Mouse (Mus musculus): ENCODE data around the gene Sypl.

The Sypl gene

GRCm38 (mm10) chr12:32941141-32941540, 12.6 kb upstream of the Sypl start:
- in situ Hi-C loops (cut with MboI; ENCODE audit: low sequenced_read_pairs): no loop called here

DNA sequence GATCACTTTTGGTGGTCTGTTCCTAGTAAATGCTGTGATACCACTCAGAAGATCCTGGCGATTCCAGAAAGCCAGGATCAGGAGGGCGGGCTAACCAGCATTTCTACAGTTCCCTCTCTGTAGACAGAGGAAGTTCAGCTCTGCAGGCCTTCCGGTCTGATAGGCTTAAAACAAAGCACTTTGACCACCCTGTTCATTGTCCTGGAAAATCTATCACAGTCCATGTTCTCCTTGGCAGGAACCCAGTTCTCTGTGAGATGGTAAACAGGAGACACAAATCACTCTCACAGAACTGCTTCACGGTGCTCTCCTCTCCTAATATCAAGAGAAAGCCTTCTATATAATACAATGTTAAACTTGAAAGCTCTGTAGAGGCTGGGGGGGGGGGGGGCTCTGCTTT, 10.3 kb upstream of the Sypl start:
- in situ Hi-C loops (cut with MboI; ENCODE audit: low sequenced_read_pairs): no loop called here

DNA sequence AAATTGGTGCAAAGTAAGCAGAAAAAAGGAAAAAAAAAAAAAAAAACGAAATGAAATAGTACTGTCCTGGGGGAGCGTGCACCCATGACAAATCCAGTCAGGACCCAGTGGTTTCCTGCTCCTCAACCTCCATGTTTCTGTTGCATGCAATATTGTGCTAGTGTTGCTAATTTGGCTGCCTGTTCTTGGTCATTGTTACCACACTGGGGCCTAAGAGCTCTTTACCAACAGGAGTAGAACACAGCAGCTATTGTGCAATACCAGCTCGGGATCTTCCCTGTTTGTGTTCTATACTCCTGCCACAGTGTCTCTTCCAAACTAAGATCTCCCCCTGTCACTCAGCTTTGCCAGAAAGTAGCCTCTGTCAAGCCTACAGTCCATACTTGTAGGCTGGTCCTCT, 9.7 kb upstream of the Sypl start:
- in situ Hi-C loops (cut with MboI; ENCODE audit: low sequenced_read_pairs): no loop called here

GRCm38 (mm10) chr12:32944884-32945454, 8.7 kb upstream of the Sypl start:
- in situ Hi-C loops (cut with MboI; ENCODE audit: low sequenced_read_pairs): no loop called here

GRCm38 (mm10) chr12:32946376-32946775, 7.3 kb upstream of the Sypl start:
- in situ Hi-C loops (cut with MboI; ENCODE audit: low sequenced_read_pairs): no loop called here

GRCm38 (mm10) chr12:32952416-32952815, 1.3 kb upstream of the Sypl start:
- in situ Hi-C loops (cut with MboI; ENCODE audit: low sequenced_read_pairs): no loop called here

- in situ Hi-C loops (cut with MboI; ENCODE audit: low sequenced_read_pairs): no loop called here
Observed at GRCm38 (mm10) chr12:32953066-32953465, 625 bp upstream of the Sypl start.

GRCm38 (mm10) chr12:32954216-32955021, 728 bp downstream of the Sypl start:
- in situ Hi-C loops (cut with MboI; ENCODE audit: low sequenced_read_pairs): no loop called here

GRCm38 (mm10) chr12:32955037-32955436, 1.3 kb downstream of the Sypl start:
- in situ Hi-C loops (cut with MboI; ENCODE audit: low sequenced_read_pairs): no loop called here

DNA sequence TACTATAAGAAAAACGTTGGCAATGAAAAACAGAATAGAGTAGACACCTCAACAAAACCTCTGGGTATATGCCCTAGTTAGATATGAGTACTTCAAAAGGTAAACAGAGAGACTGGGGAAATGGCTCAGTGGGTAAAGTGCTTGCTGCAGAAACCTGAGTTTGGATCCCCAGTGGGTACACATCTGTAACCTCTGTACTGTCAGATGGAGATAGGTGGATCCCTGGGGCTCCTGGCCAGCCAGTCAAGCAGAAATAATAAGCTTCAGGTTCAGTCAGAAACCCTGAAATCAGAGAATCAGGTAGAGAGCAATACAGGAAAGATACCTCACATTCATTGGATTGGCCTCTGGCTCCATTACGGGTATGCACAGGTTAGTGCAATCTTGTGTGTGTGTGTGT, 3.5 kb downstream of the Sypl start:
- in situ Hi-C loops (cut with MboI; ENCODE audit: low sequenced_read_pairs): no loop called here

GRCm38 (mm10) chr12:32962132-32962531, 8.4 kb downstream of the Sypl start:
- in situ Hi-C loops (cut with MboI; ENCODE audit: low sequenced_read_pairs): no loop called here

- in situ Hi-C loops (cut with MboI; ENCODE audit: low sequenced_read_pairs): no loop called here
Observed at GRCm38 (mm10) chr12:32963858-32964257, 10.2 kb downstream of the Sypl start.

GRCm38 (mm10) chr12:32972287-32972686, 18.6 kb downstream of the Sypl start:
- in situ Hi-C loops (cut with MboI; ENCODE audit: low sequenced_read_pairs): no loop called here

DNA sequence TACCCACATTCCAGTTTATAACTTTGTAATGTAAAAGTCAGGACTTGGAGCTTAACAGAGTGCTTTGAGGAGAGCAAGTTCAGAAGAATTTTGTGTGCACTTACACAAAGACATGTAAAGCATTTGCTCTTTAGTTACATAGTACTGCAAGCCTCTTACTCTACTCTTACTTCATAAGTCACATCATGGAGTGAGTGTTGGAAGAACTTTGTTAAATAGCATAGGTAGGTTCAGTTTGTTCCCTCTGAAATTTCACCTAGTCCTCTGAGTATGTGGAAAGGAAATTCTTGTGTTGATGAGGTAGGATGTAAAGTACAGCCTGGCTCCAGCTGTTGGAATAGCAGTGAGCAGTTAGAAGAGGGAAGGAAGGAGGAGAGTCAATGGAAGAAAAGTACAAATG, 21.2 kb downstream of the Sypl start:
- in situ Hi-C loops (cut with MboI; ENCODE audit: low sequenced_read_pairs): no loop called here

- in situ Hi-C loops (cut with MboI; ENCODE audit: low sequenced_read_pairs): no loop called here
Observed at GRCm38 (mm10) chr12:32975501-32975900, 21.8 kb downstream of the Sypl start.

DNA sequence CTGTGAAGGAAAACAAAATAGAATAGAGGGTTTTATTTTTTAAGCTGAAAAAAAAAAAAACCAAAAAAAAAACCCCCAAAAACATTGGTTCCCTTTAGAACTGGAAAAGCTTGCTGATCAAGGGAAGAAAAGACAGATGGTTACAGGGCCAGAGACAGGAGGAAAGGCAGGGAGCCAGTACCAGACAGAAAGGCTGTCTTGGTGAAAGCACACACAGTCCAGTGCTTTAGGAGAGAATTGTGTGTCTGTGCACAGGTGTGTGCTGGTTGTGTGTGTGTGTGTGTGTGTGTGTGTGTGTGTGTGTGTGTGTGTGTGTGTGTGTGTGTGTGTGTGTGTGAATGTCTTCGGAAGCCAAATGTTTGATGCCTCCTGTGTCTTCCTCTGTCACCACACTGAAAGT, 28.9 kb downstream of the Sypl start:
- in situ Hi-C loops (cut with MboI; ENCODE audit: low sequenced_read_pairs): no loop called here

GRCm38 (mm10) chr12:32983081-32983480, 29.4 kb downstream of the Sypl start:
- in situ Hi-C loops (cut with MboI; ENCODE audit: low sequenced_read_pairs): no loop called here

GRCm38 (mm10) chr12:32986284-32986683, 32.6 kb downstream of the Sypl start:
- in situ Hi-C loops (cut with MboI; ENCODE audit: low sequenced_read_pairs): no loop called here

DNA sequence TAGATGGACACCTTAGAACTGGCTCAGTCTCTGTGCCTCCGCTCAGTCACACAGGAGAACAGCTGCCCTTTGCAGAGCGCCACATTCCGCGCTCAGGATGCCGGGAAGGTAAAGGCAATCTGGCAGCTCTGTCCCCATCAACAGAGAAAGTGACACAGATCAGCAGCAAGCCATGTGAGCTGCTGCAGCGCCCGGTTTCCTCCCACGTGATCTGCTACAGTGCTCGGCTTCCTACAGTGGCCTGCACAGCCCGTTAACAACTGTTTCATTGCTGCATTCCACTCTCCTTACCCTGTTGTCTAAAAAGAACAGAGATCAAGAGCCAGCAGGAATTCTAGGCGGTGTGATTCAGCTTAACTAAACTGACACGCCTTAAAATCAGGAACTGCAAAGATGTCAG, 36.0 kb downstream of the Sypl start:
- in situ Hi-C loops (cut with MboI; ENCODE audit: low sequenced_read_pairs): no loop called here

GRCm38 (mm10) chr12:32994081-32994480, 40.4 kb downstream of the Sypl start:
- in situ Hi-C loops (cut with MboI; ENCODE audit: low sequenced_read_pairs): no loop called here

DNA sequence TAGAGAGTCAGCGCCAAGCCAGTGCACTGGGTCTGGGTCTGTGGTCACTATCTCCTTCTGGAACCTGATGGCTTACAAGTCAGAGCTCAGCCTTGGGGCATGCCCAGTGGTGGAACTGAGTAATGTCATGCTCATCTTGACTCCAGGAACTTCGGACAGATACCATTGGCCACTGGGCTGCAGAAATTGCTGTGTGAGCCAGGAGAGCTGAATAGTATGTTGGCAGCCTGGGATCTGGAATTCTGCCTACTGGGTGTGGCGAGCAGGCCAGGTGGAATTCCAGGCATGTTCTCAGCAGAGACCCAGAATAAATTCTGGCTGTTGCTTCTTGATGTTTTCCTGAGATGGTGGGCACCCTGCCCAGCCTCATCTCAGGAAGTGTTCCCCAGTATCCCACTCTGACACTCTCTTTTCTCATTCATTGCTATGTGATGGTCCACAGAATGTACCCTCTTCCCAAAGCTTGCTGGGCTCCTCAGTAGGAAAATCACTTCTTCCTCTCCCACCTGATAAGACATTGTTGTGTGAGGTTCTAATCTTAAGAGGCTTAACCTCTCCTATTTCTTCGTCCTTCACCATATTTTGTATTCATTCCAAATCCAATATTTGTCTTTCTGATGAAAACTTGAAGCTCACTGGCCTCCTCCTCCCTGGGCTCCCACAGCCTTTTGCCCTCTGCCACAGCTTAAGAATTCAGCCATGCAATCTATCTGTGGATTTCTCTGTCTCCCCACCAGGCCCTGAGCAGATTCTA, 41.6 kb downstream of the Sypl start:
- in situ Hi-C loops (cut with MboI; ENCODE audit: low sequenced_read_pairs): no loop called here

DNA sequence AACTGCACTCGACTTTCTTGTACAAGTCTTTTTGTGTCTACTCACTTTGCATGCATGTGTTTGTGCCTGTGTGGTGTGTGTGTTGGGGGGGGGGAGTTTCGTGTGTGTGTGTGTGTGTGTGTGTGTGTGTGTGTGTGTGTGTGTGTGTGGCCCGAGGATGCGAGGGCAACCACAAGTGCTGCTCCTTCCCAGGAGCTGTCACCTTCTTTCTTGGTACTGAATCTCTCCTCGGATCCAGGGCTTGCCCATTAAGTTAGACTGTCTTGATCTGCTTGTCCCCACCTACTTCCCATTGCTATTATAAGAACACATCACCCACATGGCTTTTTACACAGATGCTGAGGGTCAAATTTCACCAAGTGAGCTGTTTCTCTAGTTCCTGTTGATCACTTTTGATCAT, 45.1 kb downstream of the Sypl start:
- in situ Hi-C loops (cut with MboI; ENCODE audit: low sequenced_read_pairs): no loop called here

Data from CH12F3 (cell line).